Mouse (Mus musculus) hindbrain, embryonic 13.5 days (tissue): ENCODE results near the gene Srebf2. TPM values are rescaled to one million over a fixed set of nuclear protein-coding genes. Genes with fewer than 3 reads are reported as not detected.
A peak's percentile ranks its signal among the peaks of the same experiment; 100 is the strongest.
"Not testable (repeated sequence)": the region's sequence is repeated elsewhere in the genome, so short reads cannot be mapped to it uniquely, and the experiment has no call there.

Experiments used
- ATAC-seq: fragments of 200-750 bp; cut with Nextera tagmentation; 2 replicates; pipeline ENCODE4 v1.8.0; 2017; ENCODE audit warnings: moderate TSS enrichment; ENCODE audit not compliant: low FRiP score
- H3K27ac ChIP-seq: fragments of 300-500 bp; sonication (generic); 2 replicates; pipeline ENCODE4 v1.5.1; 2015; ENCODE audit warnings: inconsistent platforms, mild to moderate bottlenecking, moderate library complexity
- H3K27me3 ChIP-seq: fragments of 300-500 bp; sonication (generic); 2 replicates; pipeline ENCODE4 v1.6.1; 2015; ENCODE audit warnings: mild to moderate bottlenecking, inconsistent platforms
- H3K36me3 ChIP-seq: fragments of 300-500 bp; sonication (generic); 2 replicates; pipeline ENCODE4 v1.6.1; 2015; ENCODE audit warnings: mild to moderate bottlenecking, inconsistent platforms
- H3K4me1 ChIP-seq: fragments of 300-500 bp; sonication (generic); replicated peaks from 2 replicates; pipeline ENCODE4 v1.6.1; 2015; ENCODE audit warnings: inconsistent platforms
- H3K4me2 ChIP-seq: fragments of 300-500 bp; sonication (generic); 2 replicates; pipeline ENCODE4 v1.6.1; 2015; ENCODE audit warnings: inconsistent platforms, mild to moderate bottlenecking, moderate library complexity
- H3K4me3 ChIP-seq: fragments of 300-500 bp; sonication (generic); 2 replicates; pipeline ENCODE4 v1.5.1; 2015; ENCODE audit warnings: mild to moderate bottlenecking, inconsistent platforms
- H3K9ac ChIP-seq: fragments of 300-500 bp; sonication (generic); 2 replicates; pipeline ENCODE4 v1.6.1; 2015; ENCODE audit warnings: mild to moderate bottlenecking, inconsistent platforms
- H3K9me3 ChIP-seq: fragments of 300-500 bp; sonication (generic); 2 replicates; pipeline ENCODE4 v1.6.1; 2016; ENCODE audit warnings: inconsistent platforms
- WGBS: fragments of 180-500 bp; shearing (Covaris S2); methylation state at CpG from one replicate; pipeline ENCODE4 v1.1.7; 2015; 5-methylcytosine and 5-hydroxymethylcytosine counted together
- polyA plus RNA-seq: library from polyadenylated mRNA; unstranded; fragments of >200 nt; fragmentation: Nextera tagmentation; extraction: Ambion mirVana; gene quantifications from 2 replicates; pipeline ENCODE4 v1.2.1, GENCODE M21; 2015

Gene Srebf2
- polyA plus RNA-seq: 179 and 193 TPM in 2 replicates

- peaks cover 61% of the 10 kb centered on the region for H3K4me1 ChIP-seq
- under 1% methylated on average over 67 of the region's 79 CpGs for WGBS
- H3K9me3 ChIP-seq: no peaks in the 10 kb centered on the region
- H3K36me3 ChIP-seq: peaks cover 4% of the 10 kb centered on the region
- peak within 1 kb of the TSS; percentile 88 for H3K4me2 ChIP-seq
- H3K27me3 ChIP-seq: no peaks in the 10 kb centered on the region
- peak within 1 kb of the TSS; percentile 90 for H3K9ac ChIP-seq
- peak within 1 kb of the TSS; percentile 71 for H3K4me3 ChIP-seq
- H3K27ac ChIP-seq: peak within 1 kb of the TSS; percentile 99
- peak; percentile 98 for ATAC-seq
Measured at GRCm38 (mm10) chr15:82146770-82147610, at the start of gene Srebf2. Gene Srebf2 (plus strand): TSS chr15:82147181.

GRCm38 (mm10) chr15:82106953-82107555 lies 39.9 kb upstream of the Srebf2 start:
- Histone ChIP-seq H3K9ac (no peak overlapping the region), H3K4me3 (no peak overlapping the region), H3K4me2 (no peak overlapping the region), H3K27ac (no peak overlapping the region), H3K4me1 (no peaks in the 10 kb centered on the region), H3K36me3 (no peaks in the 10 kb centered on the region), H3K27me3 (0 out of 2 replicates have a peak, but pooled peaks cover 3% of the 10 kb centered on the region), H3K9me3 (no peaks in the 10 kb centered on the region)
- no peak for ATAC-seq
- 18% methylated on average over 8 of the region's 8 CpGs for WGBS

- Histone ChIP-seq H3K4me3 (no peak overlapping the region), H3K4me1 (no peaks in the 10 kb centered on the region), H3K27me3 (no peaks in the 10 kb centered on the region), H3K9me3 (no peaks in the 10 kb centered on the region), H3K9ac (no peak overlapping the region), H3K36me3 (no peaks in the 10 kb centered on the region), H3K27ac (no peak overlapping the region), H3K4me2 (no peak overlapping the region)
- 93% methylated on average over 8 of the region's 8 CpGs for WGBS
- ATAC-seq: no peak
Measured at GRCm38 (mm10) chr15:82120544-82120943, 26.4 kb upstream of the Srebf2 start.

- H3K27me3 ChIP-seq, H3K9me3 ChIP-seq, ATAC-seq, H3K27ac ChIP-seq: not testable (repeated sequence)
- H3K4me1 ChIP-seq: peaks cover 16% of the 10 kb centered on the region
- peak overlapping the region; percentile 77; the same call in 1 of the 2 replicates for H3K4me3 ChIP-seq
- peaks cover 12% of the 10 kb centered on the region for H3K36me3 ChIP-seq
- 75% methylated on average over 4 of the region's 4 CpGs for WGBS
- H3K4me2 ChIP-seq: peak overlapping the region; percentile 89
- H3K9ac ChIP-seq: 0 out of 2 replicates have a peak overlapping the region, but pooled peaks have one; percentile 84
Measured at GRCm38 (mm10) chr15:82126690-82127089, 20.3 kb upstream of the Srebf2 start.

- H3K9me3 ChIP-seq: no peaks in the 10 kb centered on the region
- no peaks in the 10 kb centered on the region for H3K27me3 ChIP-seq
- H3K4me2 ChIP-seq: peak within 1 kb of the TSS; percentile 89
- peak; percentile 97 for ATAC-seq
- peak within 1 kb of the TSS; percentile 77 for H3K4me3 ChIP-seq
- H3K36me3 ChIP-seq: peaks cover 16% of the 10 kb centered on the region
- H3K4me1 ChIP-seq: peaks cover 16% of the 10 kb centered on the region
- peak within 1 kb of the TSS; percentile 81 for H3K27ac ChIP-seq
- WGBS: 1% methylated on average over 71 of the region's 74 CpGs
- H3K9ac ChIP-seq: peak within 1 kb of the TSS; percentile 84
Measured at GRCm38 (mm10) chr15:82127426-82128374, 19.3 kb upstream of the Srebf2 start, which contains the start of gene Ccdc134. Gene Ccdc134 (plus strand): TSS chr15:82127922.

GRCm38 (mm10) chr15:82128398-82128797 lies 18.6 kb upstream of the Srebf2 start:
- H3K4me1 ChIP-seq: peaks cover 16% of the 10 kb centered on the region
- H3K4me3 ChIP-seq: peak overlapping the region; percentile 77
- H3K4me2 ChIP-seq: peak overlapping the region; percentile 89
- peak overlapping the region; percentile 84 for H3K9ac ChIP-seq
- no peak for ATAC-seq
- H3K27ac ChIP-seq: peak overlapping the region; percentile 81; the same call in 1 of the 2 replicates
- H3K9me3 ChIP-seq: no peaks in the 10 kb centered on the region
- H3K27me3 ChIP-seq: no peaks in the 10 kb centered on the region
- H3K36me3 ChIP-seq: peaks cover 16% of the 10 kb centered on the region
- 2% methylated on average over 5 of the region's 5 CpGs for WGBS

GRCm38 (mm10) chr15:82130599-82130998 lies 16.4 kb upstream of the Srebf2 start:
- no peaks in the 10 kb centered on the region for H3K9me3 ChIP-seq
- no peaks in the 10 kb centered on the region for H3K27me3 ChIP-seq
- H3K4me1 ChIP-seq: peaks cover 16% of the 10 kb centered on the region
- WGBS: 63% methylated on average over 7 of the region's 7 CpGs
- no peak overlapping the region for H3K4me2 ChIP-seq
- peak overlapping the region; percentile 24; the same call in 1 of the 2 replicates for H3K9ac ChIP-seq
- no peak overlapping the region for H3K27ac ChIP-seq
- H3K36me3 ChIP-seq: peaks cover 16% of the 10 kb centered on the region
- no peak overlapping the region for H3K4me3 ChIP-seq
- ATAC-seq: no peak

GRCm38 (mm10) chr15:82135372-82135771 lies 11.6 kb upstream of the Srebf2 start:
- peaks cover 16% of the 10 kb centered on the region for H3K36me3 ChIP-seq
- H3K4me3 ChIP-seq: no peak overlapping the region
- H3K9me3 ChIP-seq: no peaks in the 10 kb centered on the region
- H3K27ac ChIP-seq: no peak overlapping the region
- no peak overlapping the region; the same call in 1 of the 2 replicates for H3K9ac ChIP-seq
- ATAC-seq: no peak
- no peak overlapping the region for H3K4me2 ChIP-seq
- WGBS: 84% methylated on average over 4 of the region's 4 CpGs
- no peaks in the 10 kb centered on the region for H3K27me3 ChIP-seq
- no peaks in the 10 kb centered on the region for H3K4me1 ChIP-seq

- 55% methylated on average over 4 of the region's 4 CpGs for WGBS
- Histone ChIP-seq H3K4me2 (no peak overlapping the region), H3K9ac (no peak overlapping the region), H3K27ac (no peak overlapping the region), H3K36me3 (peaks cover 11% of the 10 kb centered on the region), H3K9me3 (no peaks in the 10 kb centered on the region), H3K27me3 (no peaks in the 10 kb centered on the region), H3K4me1 (no peaks in the 10 kb centered on the region), H3K4me3 (no peak overlapping the region)
- no peak for ATAC-seq
Measured at GRCm38 (mm10) chr15:82138565-82138964, 8.4 kb upstream of the Srebf2 start.

GRCm38 (mm10) chr15:82139196-82139595 lies 7.8 kb upstream of the Srebf2 start:
- no peak for ATAC-seq
- no peak overlapping the region for H3K27ac ChIP-seq
- no peak overlapping the region for H3K4me3 ChIP-seq
- WGBS: 93% methylated on average over 8 of the region's 8 CpGs
- no peaks in the 10 kb centered on the region for H3K27me3 ChIP-seq
- peaks cover 11% of the 10 kb centered on the region for H3K36me3 ChIP-seq
- H3K9me3 ChIP-seq: no peaks in the 10 kb centered on the region
- no peak overlapping the region for H3K9ac ChIP-seq
- H3K4me1 ChIP-seq: peaks cover 5% of the 10 kb centered on the region
- no peak overlapping the region for H3K4me2 ChIP-seq

- H3K27me3 ChIP-seq: no peaks in the 10 kb centered on the region
- H3K36me3 ChIP-seq: peaks cover 11% of the 10 kb centered on the region
- H3K4me1 ChIP-seq: peaks cover 15% of the 10 kb centered on the region
- WGBS: 90% methylated on average over 3 of the region's 3 CpGs
- H3K9ac ChIP-seq: no peak overlapping the region
- H3K9me3 ChIP-seq: no peaks in the 10 kb centered on the region
- H3K4me3 ChIP-seq: no peak overlapping the region
- no peak for ATAC-seq
- no peak overlapping the region for H3K27ac ChIP-seq
- H3K4me2 ChIP-seq: no peak overlapping the region
Measured at GRCm38 (mm10) chr15:82140355-82140754, 6.6 kb upstream of the Srebf2 start.
